In genomic region chr2:30607941-30608340, GRCm38 (mm10) we compare ENCODE assay signal across 16 mouse cellular contexts. TPM values are rescaled to one million over a fixed set of nuclear protein-coding genes. Genes with fewer than 3 reads are reported as not detected.
DNase-seq lines count a peak whose midpoint lies in the region; ATAC-seq and TF ChIP-seq lines count a peak whose summit lies in the region.
"Had no signal": no experiment of that assay in that cellular context is flagged by ENCODE, and none has a peak within 500 bp of the region (broad histone marks: within the 10 kb centered on the region; RNA-seq: fewer than 3 reads in every experiment).

No protein-coding gene starts in this region.

- no peaks in the 10 kb centered on the region for H3K36me3 ChIP-seq in lung, embryonic 14.5 days (ENCODE audit: insufficient read depth)
- H3K36me3 ChIP-seq in embryonic facial prominence, embryonic 15.5 days: no peaks in the 10 kb centered on the region
- H3K36me3 ChIP-seq in forebrain, postnatal 0 days (ENCODE audit: insufficient read depth): no peaks in the 10 kb centered on the region
- no peaks in the 10 kb centered on the region for H3K36me3 ChIP-seq in midbrain, embryonic 15.5 days (replicated peaks)
- H3K36me3 ChIP-seq: kidney, embryonic 15.5 days had no signal

- H3K4me3 ChIP-seq in lung, embryonic 14.5 days (ENCODE audit: low read depth, low read length): no peak overlapping the region
- H3K4me3 ChIP-seq in embryonic facial prominence, embryonic 15.5 days (replicated peaks): no peak overlapping the region
- H3K4me3 ChIP-seq in forebrain, postnatal 0 days (ENCODE audit: low read depth, low read length): no peak overlapping the region
- no peak overlapping the region for H3K4me3 ChIP-seq in midbrain, embryonic 15.5 days
- H3K4me3 ChIP-seq: kidney, embryonic 15.5 days had no signal

- 55% methylated on average over 8 of the region's 8 CpGs for WGBS in lung, embryonic 14.5 days
- WGBS in embryonic facial prominence, embryonic 15.5 days: 64% methylated on average over 8 of the region's 8 CpGs
- 68% methylated on average over 8 of the region's 8 CpGs for WGBS in forebrain, postnatal 0 days
- 66% methylated on average over 8 of the region's 8 CpGs for WGBS in midbrain, embryonic 15.5 days

- no peak for ATAC-seq in lung, embryonic 14.5 days (ENCODE audit: insufficient read depth)
- no peak for ATAC-seq in embryonic facial prominence, embryonic 15.5 days (ENCODE audit: insufficient number of reproducible peaks, low FRiP score, low TSS enrichment, low read depth)
- no peak for ATAC-seq in forebrain, postnatal 0 days
- no peak for ATAC-seq in midbrain, embryonic 15.5 days (replicated peaks)
- no peak for ATAC-seq in inflammation-experienced regulatory T-cells, adult 6 months

- peaks cover 30% of the 10 kb centered on the region for H3K4me1 ChIP-seq in lung, embryonic 14.5 days (ENCODE audit: insufficient read depth)
- peaks cover 51% of the 10 kb centered on the region for H3K4me1 ChIP-seq in embryonic facial prominence, embryonic 15.5 days
- H3K4me1 ChIP-seq in forebrain, postnatal 0 days (ENCODE audit: insufficient read depth): peaks cover 11% of the 10 kb centered on the region
- H3K4me1 ChIP-seq in midbrain, embryonic 15.5 days: peaks cover 54% of the 10 kb centered on the region

- H3K9me3 ChIP-seq in lung, embryonic 14.5 days (ENCODE audit: low read depth, low read length): no peaks in the 10 kb centered on the region
- no peaks in the 10 kb centered on the region for H3K9me3 ChIP-seq in embryonic facial prominence, embryonic 15.5 days (replicated peaks)
- H3K9me3 ChIP-seq in forebrain, postnatal 0 days (ENCODE audit: low read length): no peaks in the 10 kb centered on the region
- no peaks in the 10 kb centered on the region for H3K9me3 ChIP-seq in midbrain, embryonic 15.5 days
- H3K9me3 ChIP-seq: kidney, embryonic 15.5 days had no signal

- H3K27me3 ChIP-seq in lung, embryonic 14.5 days (ENCODE audit: insufficient read depth, low read length): no peaks in the 10 kb centered on the region
- H3K27me3 ChIP-seq in embryonic facial prominence, embryonic 15.5 days: no peaks in the 10 kb centered on the region
- H3K27me3 ChIP-seq in forebrain, postnatal 0 days (ENCODE audit: insufficient read depth, low read length): no peaks in the 10 kb centered on the region
- no peaks in the 10 kb centered on the region for H3K27me3 ChIP-seq in midbrain, embryonic 15.5 days (replicated peaks)
- H3K27me3 ChIP-seq: kidney, embryonic 15.5 days had no signal

- no peak overlapping the region for H3K4me2 ChIP-seq in lung, embryonic 14.5 days
- no peak overlapping the region for H3K4me2 ChIP-seq in embryonic facial prominence, embryonic 15.5 days (replicated peaks)
- H3K4me2 ChIP-seq in forebrain, postnatal 0 days (ENCODE audit: low read depth): no peak overlapping the region
- no peak overlapping the region for H3K4me2 ChIP-seq in midbrain, embryonic 15.5 days
- H3K4me2 ChIP-seq: kidney, embryonic 15.5 days had no signal

- H3K27ac ChIP-seq in lung, embryonic 14.5 days (ENCODE audit: low read depth): no peak overlapping the region
- H3K27ac ChIP-seq in embryonic facial prominence, embryonic 15.5 days (replicated peaks): peak overlapping the region; percentile 28; the same call in 1 of the 2 replicates
- peak overlapping the region; percentile 10 for H3K27ac ChIP-seq in forebrain, postnatal 0 days (ENCODE audit: low read depth, low read length)
- peak overlapping the region; percentile 85; the same call in 1 of the 2 replicates for H3K27ac ChIP-seq in midbrain, embryonic 15.5 days
- H3K27ac ChIP-seq: kidney, embryonic 15.5 days had no signal

- no peak for DNase-seq in lung, embryonic 14.5 days
- no peak for DNase-seq in lung, postnatal 4 days
- no peak for DNase-seq in forebrain, postnatal 0 days
- no peak for DNase-seq in urinary bladder, postnatal 25 days (ENCODE audit: low spot score)
- DNase-seq: cerebellum, adult 2 months; heart, adult 18-20 months; heart, postnatal 4 days; layer of hippocampus, adult 9-11 months; left cerebral cortex, postnatal 4 days; lung, adult 18-20 months; thymus, postnatal 14 days had no signal

- no peak for TF ChIP-seq CTCF in lung, embryonic 14.5 days (IDR thresholded peaks at IDR 0.05; ENCODE audit: low read depth)
- no peak for TF ChIP-seq CTCF in forebrain, postnatal 0 days (IDR thresholded peaks at IDR 0.05; ENCODE audit: low read depth)

- peak overlapping the region; percentile 6; the same call in 1 of the 2 replicates for H3K9ac ChIP-seq in lung, embryonic 14.5 days
- no peak overlapping the region for H3K9ac ChIP-seq in embryonic facial prominence, embryonic 15.5 days
- H3K9ac ChIP-seq in forebrain, postnatal 0 days: no peak overlapping the region
- no peak overlapping the region for H3K9ac ChIP-seq in midbrain, embryonic 15.5 days
- H3K9ac ChIP-seq: kidney, embryonic 15.5 days had no signal

RNA-seq across cellular contexts. Expression of gene Cstad, which starts 13.1 kb away (rescaled TPM):
- 0.95 and 1.5 TPM in 2 replicates for polyA plus RNA-seq in lung, embryonic 14.5 days (2014; fragmentation: Nextera tagmentation; extraction: Ambion mirVana)
- polyA plus RNA-seq in embryonic facial prominence, embryonic 15.5 days (2015; fragmentation: Nextera tagmentation; extraction: Ambion mirVana): 1.8 and 3.2 TPM in 2 replicates
- 3.8 and 4.1 TPM in 2 replicates for total RNA-seq in forebrain, postnatal 0 days (2014; rRNA removed)
- 0.65 and 1.2 TPM in 2 replicates for polyA plus RNA-seq in forebrain, postnatal 0 days (2015; fragmentation: Nextera tagmentation; extraction: Ambion mirVana)
- 0.51 and 0.63 TPM in 2 replicates for polyA plus RNA-seq in midbrain, embryonic 15.5 days (2015; fragmentation: Nextera tagmentation; extraction: Ambion mirVana)
- polyA plus RNA-seq in inflammation-experienced regulatory T-cells, adult 6 months (2017; shearing (Covaris generic)): 1 to 10 TPM; 3.0 to 8.3 (median 4.3) TPM
- total RNA-seq: megakaryocyte-erythroid progenitor cell, adult 5-6 weeks had no signal
